Mouse (Mus musculus): ENCODE results near the gene Tbx19. TPM values are rescaled to one million over a fixed set of nuclear protein-coding genes. Genes with fewer than 3 reads are reported as not detected.

Gene Tbx19
- total and polyA plus RNA-seq, 3 experiments, result not detected

DNA sequence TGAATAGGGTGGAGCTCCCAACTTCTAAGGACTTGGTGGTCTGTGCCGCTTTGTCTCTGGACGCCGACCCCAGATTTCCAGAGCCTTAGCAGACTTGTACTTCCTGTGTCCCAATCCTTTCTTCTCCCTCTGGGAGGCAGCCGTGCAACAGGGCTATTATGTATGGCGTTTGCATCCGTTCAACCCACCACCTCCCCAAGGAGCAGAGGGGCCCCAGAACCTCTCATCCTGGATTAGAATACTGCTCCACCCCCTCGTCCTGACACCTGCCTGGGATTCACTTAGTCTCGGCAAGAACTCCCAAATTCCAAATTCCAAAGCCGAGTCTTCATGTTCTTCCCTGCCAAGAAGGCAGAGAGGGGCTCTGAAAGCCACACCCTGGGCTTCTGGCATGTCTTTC lies 40.8 kb downstream of the Tbx19 start:
- intact Hi-C loops (cut with DNase I), result loop anchor here (1.0 to 10.0 kb wide), 4 partner anchors 217 to 803 kb away; no protein-coding TSS in a partner anchor
- WGBS, result 21% methylated on average over 9 of the region's 9 CpGs
- peaks cover 1% of the 10 kb centered on the region for H3K4me1 ChIP-seq (ENCODE audit: control insufficient read depth, insufficient read depth, low read length)
- DNase-seq, result peak in 1 of 2 experiments; percentile 41
- no peak overlapping the region for H3K9ac ChIP-seq (ENCODE audit: low read depth, low read length)
- no peaks in the 10 kb centered on the region for H3K36me3 ChIP-seq (ENCODE audit: control insufficient read depth, insufficient read depth, low read length)
- H3K27ac ChIP-seq, result peak overlapping the region; percentile 36
- peak overlapping the region; percentile 16; the same call in 1 of the 2 replicates for H3K4me3 ChIP-seq
- H3K79me2 ChIP-seq (replicated peaks; ENCODE audit: control insufficient read depth, insufficient read depth, low read length), result no peaks in the 10 kb centered on the region
- no peak for TF ChIP-seq EP300 (IDR thresholded peaks at IDR 0.05; ENCODE audit: insufficient read depth, low read depth, low read length)
- no peak for TF ChIP-seq POLR2A (IDR thresholded peaks at IDR 0.05; ENCODE audit: insufficient read depth, low read depth, low read length)
- TF ChIP-seq CTCF (IDR thresholded peaks at IDR 0.05), result no peak
- H3K27me3 ChIP-seq (ENCODE audit: control insufficient read depth, insufficient read depth, low read length), result no peaks in the 10 kb centered on the region

DNA sequence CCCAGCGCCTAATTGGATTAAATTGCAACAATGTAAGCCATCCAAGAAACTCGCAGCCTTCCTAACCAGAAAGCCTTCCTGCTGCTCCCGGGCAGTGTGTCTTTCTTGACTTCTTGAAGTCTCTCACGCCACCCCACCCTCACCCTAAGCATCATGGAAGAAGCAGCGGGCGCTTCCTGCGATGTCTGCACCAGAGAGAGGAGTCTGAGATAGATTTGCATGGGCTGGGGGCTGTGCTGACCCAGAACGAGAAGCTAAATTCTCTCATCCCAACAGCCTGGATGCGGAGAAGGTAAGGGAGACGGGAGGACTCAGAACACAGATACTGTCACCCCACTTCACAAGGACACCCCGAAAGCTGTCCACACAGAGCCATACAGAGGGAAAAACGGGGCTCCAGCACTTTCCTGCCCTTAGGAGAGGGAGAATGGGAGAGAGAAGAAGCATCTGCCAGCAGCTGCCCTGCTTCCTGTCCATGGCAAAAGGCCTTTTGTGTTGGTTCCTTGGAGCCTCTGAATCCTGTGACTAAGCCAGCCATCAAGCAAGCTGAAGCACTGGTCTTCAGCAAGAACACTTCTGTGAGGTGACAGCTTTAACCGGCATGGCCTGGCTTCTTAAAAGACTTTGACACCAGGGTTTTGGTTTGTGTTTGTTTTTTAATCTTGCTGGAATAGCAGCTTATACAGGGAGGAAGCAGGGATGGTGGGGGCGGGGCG lies 41.4 kb downstream of the Tbx19 start:
- intact Hi-C loops (cut with DNase I), result loop anchor here (10.0 kb wide), 1 partner anchor 354 kb away; no protein-coding TSS in a partner anchor
- Histone ChIP-seq H3K4me1 (ENCODE audit: control insufficient read depth, insufficient read depth, low read length) (peaks cover 4% of the 10 kb centered on the region), H3K9ac (ENCODE audit: low read depth, low read length) (no peak overlapping the region), H3K79me2 (replicated peaks; ENCODE audit: control insufficient read depth, insufficient read depth, low read length) (no peaks in the 10 kb centered on the region), H3K27me3 (ENCODE audit: control insufficient read depth, insufficient read depth, low read length) (no peaks in the 10 kb centered on the region), H3K4me3 (no peak overlapping the region), H3K36me3 (ENCODE audit: control insufficient read depth, insufficient read depth, low read length) (no peaks in the 10 kb centered on the region), H3K27ac (no peak overlapping the region; the same call in 1 of the 2 replicates)
- DNase-seq, result no peak
- no peak for TF ChIP-seq CTCF (IDR thresholded peaks at IDR 0.05)
- TF ChIP-seq POLR2A (IDR thresholded peaks at IDR 0.05; ENCODE audit: insufficient read depth, low read depth, low read length), result no peak
- no peak for TF ChIP-seq EP300 (IDR thresholded peaks at IDR 0.05; ENCODE audit: insufficient read depth, low read depth, low read length)
- 75% methylated on average over 15 of the region's 15 CpGs for WGBS

DNA sequence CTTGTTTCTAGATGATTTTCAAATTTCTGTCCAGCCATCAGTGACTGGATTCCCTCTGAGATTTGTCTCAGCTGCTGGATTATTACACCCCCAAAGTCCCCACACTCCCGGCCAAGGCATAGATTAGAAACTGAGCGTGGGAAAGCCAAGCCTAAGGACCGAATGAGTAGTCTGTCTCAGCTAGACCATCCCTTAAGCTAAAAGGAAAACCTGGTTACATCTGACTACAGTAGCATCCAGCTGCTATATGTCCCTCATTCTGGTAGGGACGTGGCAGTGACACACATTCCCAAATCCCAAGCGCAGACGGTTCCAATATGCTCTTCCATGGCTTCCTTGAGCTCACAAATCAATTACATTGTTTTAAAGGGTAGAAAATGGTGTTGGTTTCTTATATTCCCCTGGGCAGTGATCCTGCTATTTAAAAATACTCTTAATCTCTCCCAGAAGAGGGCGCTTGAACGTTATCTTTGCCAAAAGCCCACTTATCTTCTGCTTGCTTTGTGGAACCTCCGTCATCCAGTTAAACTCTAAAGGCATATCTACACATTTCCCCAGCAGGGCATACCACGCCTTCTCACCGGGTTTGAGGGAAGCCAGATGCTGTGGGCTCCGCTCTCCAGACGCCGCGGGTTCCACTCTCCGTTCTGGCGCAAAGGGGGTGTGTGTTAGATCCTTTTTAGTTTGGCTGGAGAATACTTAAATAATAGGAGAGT lies 46.0 kb downstream of the Tbx19 start:
- H3K4me1 ChIP-seq (ENCODE audit: control insufficient read depth, insufficient read depth, low read length), result peaks cover 4% of the 10 kb centered on the region
- H3K79me2 ChIP-seq (replicated peaks; ENCODE audit: control insufficient read depth, insufficient read depth, low read length), result no peaks in the 10 kb centered on the region
- 8% methylated on average over 17 of the region's 17 CpGs for WGBS
- intact Hi-C loops (cut with DNase I), result loop anchor here (5.0 to 10.0 kb wide), 2 partner anchors 67 to 350 kb away; no protein-coding TSS in a partner anchor
- H3K27ac ChIP-seq, result peak overlapping the region; percentile 7; the same call in 1 of the 2 replicates
- TF ChIP-seq POLR2A (IDR thresholded peaks at IDR 0.05; ENCODE audit: insufficient read depth, low read depth, low read length) (no peak), CTCF (IDR thresholded peaks at IDR 0.05) (peak; percentile 63), EP300 (IDR thresholded peaks at IDR 0.05; ENCODE audit: insufficient read depth, low read depth, low read length) (no peak)
- H3K27me3 ChIP-seq (ENCODE audit: control insufficient read depth, insufficient read depth, low read length), result no peaks in the 10 kb centered on the region
- no peak overlapping the region for H3K4me3 ChIP-seq
- H3K9ac ChIP-seq (ENCODE audit: low read depth, low read length), result no peak overlapping the region
- no peaks in the 10 kb centered on the region for H3K36me3 ChIP-seq (ENCODE audit: control insufficient read depth, insufficient read depth, low read length)
- DNase-seq, result peak; percentile 17 to 32

DNA sequence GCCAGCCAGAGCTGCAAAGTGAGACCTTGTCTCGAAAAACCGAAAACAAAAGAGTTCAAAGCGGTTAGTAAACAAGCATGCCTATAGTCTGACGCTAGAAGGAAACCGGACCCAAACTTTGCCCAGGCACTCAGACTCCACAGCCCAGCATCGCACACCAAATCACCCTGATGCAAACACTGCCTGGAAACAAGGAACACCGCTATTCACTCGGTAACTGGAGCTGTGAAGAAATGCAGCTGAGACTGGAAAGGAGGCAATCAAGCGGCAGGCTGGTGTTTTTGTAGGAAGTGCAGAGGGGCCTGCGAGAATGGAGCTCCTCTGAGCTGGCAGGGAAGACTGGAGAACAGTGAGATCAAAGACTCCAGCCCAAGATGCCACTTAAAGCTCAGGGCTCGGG lies 46.9 kb downstream of the Tbx19 start:
- TF ChIP-seq POLR2A (IDR thresholded peaks at IDR 0.05; ENCODE audit: insufficient read depth, low read depth, low read length) (no peak), EP300 (IDR thresholded peaks at IDR 0.05; ENCODE audit: insufficient read depth, low read depth, low read length) (no peak), CTCF (IDR thresholded peaks at IDR 0.05) (no peak)
- Histone ChIP-seq H3K36me3 (ENCODE audit: control insufficient read depth, insufficient read depth, low read length) (no peaks in the 10 kb centered on the region), H3K4me1 (ENCODE audit: control insufficient read depth, insufficient read depth, low read length) (peaks cover 4% of the 10 kb centered on the region), H3K27me3 (ENCODE audit: control insufficient read depth, insufficient read depth, low read length) (no peaks in the 10 kb centered on the region), H3K9ac (ENCODE audit: low read depth, low read length) (no peak overlapping the region), H3K27ac (no peak overlapping the region; the same call in 1 of the 2 replicates), H3K79me2 (replicated peaks; ENCODE audit: control insufficient read depth, insufficient read depth, low read length) (no peaks in the 10 kb centered on the region), H3K4me3 (no peak overlapping the region)
- DNase-seq, result no peak
- intact Hi-C loops (cut with DNase I), result loop anchor here (5.0 to 10.0 kb wide), 2 partner anchors 66 to 349 kb away; no protein-coding TSS in a partner anchor
- 48% methylated on average over 11 of the region's 11 CpGs for WGBS

DNA sequence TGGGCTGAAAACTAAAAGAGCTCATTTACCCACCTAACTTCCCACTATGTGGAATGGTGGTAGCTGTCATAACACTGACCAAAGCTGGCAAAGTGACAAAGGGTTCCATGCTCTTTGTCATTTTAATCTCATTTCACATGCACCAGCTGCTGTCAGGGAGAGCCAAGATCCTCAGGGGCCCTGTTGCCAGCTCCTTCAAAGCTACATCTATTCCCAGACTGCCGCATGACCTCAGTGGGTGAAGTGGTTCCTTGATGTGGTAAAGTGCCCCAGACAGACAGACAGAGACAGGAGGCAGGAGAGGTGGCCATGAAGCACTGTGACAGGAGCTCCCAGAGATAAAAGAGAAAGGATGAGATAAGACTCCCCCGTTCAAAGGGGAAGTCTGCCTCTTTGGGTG lies 49.9 kb downstream of the Tbx19 start:
- no peaks in the 10 kb centered on the region for H3K36me3 ChIP-seq (ENCODE audit: control insufficient read depth, insufficient read depth, low read length)
- H3K9ac ChIP-seq (ENCODE audit: low read depth, low read length), result no peak overlapping the region
- DNase-seq, result peak in 1 of 2 experiments; percentile 51
- no peaks in the 10 kb centered on the region for H3K79me2 ChIP-seq (replicated peaks; ENCODE audit: control insufficient read depth, insufficient read depth, low read length)
- WGBS, result 19% methylated on average over 2 of the region's 2 CpGs
- H3K4me1 ChIP-seq (ENCODE audit: control insufficient read depth, insufficient read depth, low read length), result peaks cover 4% of the 10 kb centered on the region
- no peaks in the 10 kb centered on the region for H3K27me3 ChIP-seq (ENCODE audit: control insufficient read depth, insufficient read depth, low read length)
- intact Hi-C loops (cut with DNase I), result loop anchor here (5.0 to 10.0 kb wide), 2 partner anchors 63 to 346 kb away; no protein-coding TSS in a partner anchor
- H3K4me3 ChIP-seq, result no peak overlapping the region
- TF ChIP-seq CTCF (IDR thresholded peaks at IDR 0.05) (no peak), EP300 (IDR thresholded peaks at IDR 0.05; ENCODE audit: insufficient read depth, low read depth, low read length) (peak; percentile 73), POLR2A (IDR thresholded peaks at IDR 0.05; ENCODE audit: insufficient read depth, low read depth, low read length) (no peak)
- no peak overlapping the region for H3K27ac ChIP-seq

All from heart, adult 2 months (tissue).